Mouse (Mus musculus): Measurements from ENCODE around the gene Atp13a4. TPM values are rescaled to one million over a fixed set of nuclear protein-coding genes. Genes with fewer than 3 reads are reported as not detected.

The Atp13a4 gene
- polyA plus RNA-seq (2017; shearing (Covaris generic)) = not detected

GRCm38 (mm10) chr16:29544829-29545228 is at the start of gene Atp13a4:
Atp13a4 (minus strand) TSS chr16:29544864.

GRCm38 (mm10) chr16:29579167-29579786 is 34.6 kb upstream of the Atp13a4 start, which contains the start of gene Opa1:
Opa1 (plus strand) TSS chr16:29579334.

DNA sequence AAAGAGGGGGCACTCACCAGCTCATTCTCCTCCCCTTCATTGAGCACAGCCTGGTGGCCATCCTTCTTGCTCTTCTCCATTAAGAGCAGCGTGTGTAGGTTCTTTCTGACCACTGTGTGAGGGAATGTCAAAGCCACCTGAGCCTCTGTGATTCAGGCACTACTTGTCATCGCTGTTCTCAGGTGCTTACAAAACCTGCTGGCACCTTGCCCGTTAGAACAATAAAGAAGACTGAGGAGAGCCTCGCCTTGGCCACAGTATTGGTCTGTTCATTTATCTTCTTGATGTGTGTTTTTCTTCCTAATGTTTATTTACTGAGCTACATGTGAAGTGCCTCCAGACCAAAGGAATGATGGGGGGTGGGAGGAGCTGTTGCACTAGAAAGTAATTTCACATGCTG is 166.2 kb downstream of the Atp13a4 start, which contains the start of gene Atp13a5:
Gene Atp13a5 (minus strand): TSS at position 275 of the 400 bp plus-strand sequence.

Other genes starting within 250 kb of the Atp13a4 start
- gene Atp13a5, start 166.1 kb downstream of the Atp13a4 start, polyA plus RNA-seq (2017; shearing (Covaris generic)) = not detected
- 27.7 TPM for gene Opa1, start 34.5 kb upstream of the Atp13a4 start, polyA plus RNA-seq (2017; shearing (Covaris generic))

All from effector memory CD4-positive, alpha-beta T cell, adult 5 months (primary cell).